Mouse (Mus musculus): ENCODE data around the gene Oprl1. TPM values are rescaled to one million over a fixed set of nuclear protein-coding genes. Genes with fewer than 3 reads are reported as not detected.
A peak's percentile ranks its signal among the peaks of the same experiment; 100 is the strongest.

Gene Oprl1
- polyA plus RNA-seq, 1 experiment from 2014 or later = 86.4 TPM

GRCm38 (mm10) chr2:181769397-181769796 is 54.6 kb downstream of the Oprl1 start:
- no peaks in the 10 kb centered on the region for H3K36me3 ChIP-seq
- peak overlapping the region; percentile 21; the same call in 1 of the 2 replicates for H3K27ac ChIP-seq (replicated peaks)
- H3K9me3 ChIP-seq = no peaks in the 10 kb centered on the region
- peak overlapping the region; percentile 71 for H3K4me2 ChIP-seq
- no peak for ATAC-seq (ENCODE audit: low FRiP score, low read depth)
- 51% methylated on average over 2 of the region's 2 CpGs for WGBS
- H3K4me1 ChIP-seq (replicated peaks) = peaks cover 65% of the 10 kb centered on the region
- H3K4me3 ChIP-seq = peak overlapping the region; percentile 50
- H3K9ac ChIP-seq = peak overlapping the region; percentile 25; the same call in 1 of the 2 replicates
- no peaks in the 10 kb centered on the region for H3K27me3 ChIP-seq

Other genes with a start within 250 kb of the Oprl1 start
- 0.17 TPM in 1 of 2 replicates, not detected in the other for gene Abhd16b, start 221.8 kb upstream of the Oprl1 start, polyA plus RNA-seq (2015; fragmentation: Nextera tagmentation; extraction: Ambion mirVana)
- 117 and 118 TPM in 2 replicates for gene Tpd52l2, start 217.9 kb upstream of the Oprl1 start, polyA plus RNA-seq (2015; fragmentation: Nextera tagmentation; extraction: Ambion mirVana)
- 258 and 267 TPM in 2 replicates for gene Dnajc5, start 194.5 kb upstream of the Oprl1 start, polyA plus RNA-seq (2015; fragmentation: Nextera tagmentation; extraction: Ambion mirVana)
- gene Uckl1, start 130.1 kb upstream of the Oprl1 start, polyA plus RNA-seq (2015; fragmentation: Nextera tagmentation; extraction: Ambion mirVana) = 61.2 and 62.0 TPM in 2 replicates
- 59.3 and 60.3 TPM in 2 replicates for gene Prpf6, start 123.1 kb upstream of the Oprl1 start, polyA plus RNA-seq (2015; fragmentation: Nextera tagmentation; extraction: Ambion mirVana)
- gene Zfp512b, start 122.2 kb upstream of the Oprl1 start, polyA plus RNA-seq (2015; fragmentation: Nextera tagmentation; extraction: Ambion mirVana) = 82.9 and 94.0 TPM in 2 replicates
- gene Samd10, start 115.8 kb upstream of the Oprl1 start, polyA plus RNA-seq (2015; fragmentation: Nextera tagmentation; extraction: Ambion mirVana) = 186 and 200 TPM in 2 replicates
- gene Gm29797, start 58.0 kb upstream of the Oprl1 start, polyA plus RNA-seq (2015; fragmentation: Nextera tagmentation; extraction: Ambion mirVana) = not detected in 2 replicates
- gene Sox18, start 43.4 kb upstream of the Oprl1 start, polyA plus RNA-seq (2015; fragmentation: Nextera tagmentation; extraction: Ambion mirVana) = 17.4 and 20.0 TPM in 2 replicates
- gene Tcea2, start 34.7 kb upstream of the Oprl1 start, polyA plus RNA-seq (2015; fragmentation: Nextera tagmentation; extraction: Ambion mirVana) = 38.5 and 46.8 TPM in 2 replicates
- 56.8 and 64.9 TPM in 2 replicates for gene Rgs19, start 21.0 kb upstream of the Oprl1 start, polyA plus RNA-seq (2015; fragmentation: Nextera tagmentation; extraction: Ambion mirVana)
- not detected in 2 replicates for gene Lkaaear1, start 16.6 kb upstream of the Oprl1 start, polyA plus RNA-seq (2015; fragmentation: Nextera tagmentation; extraction: Ambion mirVana)
- 14.8 and 19.1 TPM in 2 replicates for gene Myt1, start 48.3 kb downstream of the Oprl1 start, polyA plus RNA-seq (2015; fragmentation: Nextera tagmentation; extraction: Ambion mirVana)
- gene Pcmtd2, start 122.8 kb downstream of the Oprl1 start, polyA plus RNA-seq (2015; fragmentation: Nextera tagmentation; extraction: Ambion mirVana) = 27.2 and 28.8 TPM in 2 replicates
- gene Polr3k, start 149.3 kb downstream of the Oprl1 start, polyA plus RNA-seq (2015; fragmentation: Nextera tagmentation; extraction: Ambion mirVana) = 70.8 and 73.4 TPM in 2 replicates

Data from hindbrain, embryonic 15.5 days (tissue).